Mouse (Mus musculus) adrenal gland, postnatal 36 days (tissue): Measurements from ENCODE around the gene Ipo13. TPM values are rescaled to one million over a fixed set of nuclear protein-coding genes. Genes with fewer than 3 reads are reported as not detected.

Experiments
- DNase-seq, 2 experiments: peaks; one replicate each; pipeline ENCODE4 v3.0.0; 2021; ENCODE audit warnings: mixed read lengths in 1 of 2
- total RNA-seq, 2 experiments: library from RNA; stranded (reverse); gene quantifications; 2 replicates each; pipeline ENCODE4 v1.2.3; 2021

Ipo13 gene
- total RNA-seq, 2 experiments from 2014 or later = 41.1 to 45.9 TPM

DNA sequence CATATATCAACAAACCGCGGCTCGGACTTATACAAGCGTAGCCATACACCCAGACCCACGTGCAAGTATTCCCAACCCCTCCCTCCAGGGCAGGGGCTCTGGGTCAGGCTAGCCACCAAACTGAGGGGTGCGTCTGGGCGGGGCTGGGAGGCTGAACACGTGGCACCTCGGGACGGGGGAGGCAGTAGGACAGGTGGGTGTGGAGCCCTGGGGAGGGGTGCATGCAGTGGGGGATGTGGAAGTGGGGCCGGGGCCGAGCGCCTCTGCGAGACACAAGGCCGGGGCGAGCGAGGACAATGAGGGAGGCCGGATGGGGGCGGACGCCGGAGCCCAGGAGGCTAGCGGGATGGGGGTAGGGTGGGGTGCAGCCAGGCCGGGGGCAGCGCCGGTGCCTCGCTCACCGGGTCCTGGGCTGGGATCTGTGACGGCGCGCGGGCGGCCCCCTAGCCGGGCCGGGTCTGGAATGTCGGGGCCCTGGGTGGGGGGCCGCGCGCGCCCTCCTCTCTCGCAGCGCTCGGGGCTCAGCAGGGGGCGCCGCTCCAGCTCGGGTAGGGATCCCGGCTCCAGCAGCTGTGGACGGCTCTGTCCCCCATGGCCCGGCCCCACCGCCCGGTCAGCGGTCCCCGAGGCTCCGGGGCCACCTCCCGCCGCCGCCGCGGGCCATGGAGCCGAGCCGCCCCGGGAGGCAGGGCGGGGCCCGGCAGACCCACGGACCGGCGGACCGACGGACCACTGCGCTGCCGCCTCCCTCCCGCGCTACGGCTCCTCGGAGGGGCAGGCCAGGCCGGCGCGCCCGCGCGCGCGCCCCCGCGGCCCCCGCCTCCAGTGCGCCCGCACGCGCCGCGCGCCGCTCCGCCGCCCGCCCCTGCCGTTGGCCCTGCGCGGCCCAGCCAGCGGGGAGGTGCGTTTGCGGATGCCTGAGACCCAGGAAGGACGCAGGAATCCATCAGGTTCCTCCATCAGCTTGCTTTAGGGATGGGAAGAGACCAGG is 31.8 kb downstream of the Ipo13 start, which contains the start of gene B4galt2:
Gene B4galt2 (minus strand): TSS at position 787 of the 991 bp plus-strand sequence.
- DNase-seq = peak; percentile 73 to 81

- no peak for DNase-seq
These were observed 36.1 kb downstream of the Ipo13 start for GRCm38 (mm10) chr4:117878703-117879102.

DNA sequence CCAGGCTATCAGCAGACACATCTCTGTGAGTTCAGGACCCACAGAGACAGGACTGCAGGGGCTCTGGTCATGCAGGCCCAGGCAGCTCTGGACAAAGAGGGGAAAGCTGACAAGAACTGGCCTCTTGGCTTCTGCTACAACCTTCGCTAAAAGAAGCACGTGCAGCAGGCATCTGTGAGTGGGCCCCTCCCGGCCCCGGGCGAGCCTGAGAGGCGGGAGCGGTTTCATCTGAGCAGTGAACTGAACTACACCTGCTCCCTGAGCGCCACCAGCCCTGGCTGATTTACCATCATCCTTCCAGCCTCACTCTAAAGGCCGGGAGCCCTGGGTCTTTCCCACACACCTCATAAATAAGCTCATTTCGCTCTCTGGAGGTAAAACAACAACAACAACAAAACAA is 36.5 kb downstream of the Ipo13 start:
- DNase-seq = no peak

GRCm38 (mm10) chr4:117873615-117874014 is 41.2 kb downstream of the Ipo13 start:
- DNase-seq = peak in 1 of 2 experiments; percentile 61

DNA sequence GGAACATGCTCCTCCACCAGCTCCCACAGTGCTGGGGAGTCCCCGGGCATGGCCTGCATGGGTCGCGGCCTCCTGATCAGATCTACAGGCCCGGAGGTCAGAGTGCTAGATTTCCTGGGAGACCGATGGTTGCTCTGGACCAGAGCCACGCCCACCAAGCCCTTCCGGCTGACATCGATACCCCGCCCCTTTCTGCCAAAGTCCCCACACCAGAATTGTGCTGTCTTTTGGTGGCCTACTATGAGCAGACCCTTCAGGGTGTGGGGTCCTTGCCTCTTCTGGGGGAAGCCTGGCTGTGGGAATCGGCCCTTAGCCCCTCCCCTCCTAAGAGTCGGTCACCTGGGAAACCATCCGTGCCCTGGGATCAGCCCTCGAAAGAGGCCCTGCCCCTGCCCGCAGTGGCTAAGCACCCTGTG is 42.3 kb downstream of the Ipo13 start, which contains the start of gene Ccdc24:
Gene Ccdc24 (minus strand): TSS at position 87 of the 416 bp plus-strand sequence.
- DNase-seq = peak in 1 of 2 experiments; percentile 25

DNA sequence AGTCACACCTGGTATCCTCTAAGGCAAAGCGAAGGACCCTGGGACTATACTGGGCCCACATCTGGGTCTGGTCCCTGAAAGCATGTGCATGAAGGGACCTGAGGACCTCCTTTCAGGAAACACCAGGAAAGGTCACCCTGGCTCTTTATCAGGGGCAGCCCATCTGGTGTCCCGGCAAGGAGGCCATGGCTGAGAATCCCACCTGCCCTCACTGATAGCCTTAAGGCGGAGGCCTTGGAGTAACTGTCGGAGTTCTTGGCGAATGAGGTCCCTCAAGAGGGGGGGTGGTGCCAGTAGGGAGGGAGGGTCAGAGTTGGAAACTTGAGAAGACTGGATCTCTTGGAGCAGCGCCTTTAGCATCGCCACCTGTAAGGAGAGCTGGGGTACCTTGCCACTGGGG is 43.0 kb downstream of the Ipo13 start:
- DNase-seq = no peak

DNA sequence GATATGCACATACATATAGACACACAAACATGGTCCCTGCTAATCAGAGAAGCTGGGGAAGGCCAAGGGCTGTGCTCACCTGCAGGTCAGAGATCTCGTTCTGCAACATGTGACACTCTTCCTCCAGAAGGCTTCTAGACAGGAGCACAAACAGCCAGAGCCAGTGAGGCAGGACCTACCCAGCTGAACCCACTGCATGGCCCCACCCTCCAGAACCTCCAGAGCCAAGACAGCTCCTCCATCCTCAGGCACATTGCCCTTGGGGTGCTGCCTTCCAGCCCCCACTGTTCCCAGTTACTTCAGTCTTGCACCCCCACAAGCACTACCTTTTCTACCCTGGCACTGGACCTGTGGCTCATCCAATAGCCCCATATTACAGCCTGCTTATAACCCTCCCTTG is 44.4 kb downstream of the Ipo13 start:
- DNase-seq = no peak

DNA sequence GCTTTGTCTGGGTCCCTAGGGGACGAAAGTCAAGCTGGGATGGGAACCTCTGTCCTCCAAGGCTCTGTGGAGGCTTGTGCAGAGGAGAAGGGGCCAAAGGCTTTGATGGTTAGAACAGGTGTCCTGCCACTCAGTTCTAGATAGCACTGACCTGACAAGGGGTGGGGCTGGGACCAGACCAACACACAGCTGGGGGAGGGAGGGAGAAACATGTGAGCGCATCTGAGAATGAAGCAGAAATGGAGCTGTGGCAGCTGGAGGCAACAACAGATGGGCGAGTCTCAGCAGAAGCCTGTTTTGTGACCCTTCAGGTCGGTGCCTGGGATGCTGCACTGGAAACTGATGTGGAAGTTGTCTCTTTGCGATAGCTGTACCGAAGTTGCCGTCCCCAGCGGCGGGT is 45.5 kb downstream of the Ipo13 start:
- DNase-seq = no peak

GRCm38 (mm10) chr4:117867823-117868222 is 47.0 kb downstream of the Ipo13 start:
- DNase-seq = peak; percentile 70 to 77

GRCm38 (mm10) chr4:117867000-117867399 is 47.8 kb downstream of the Ipo13 start:
- no peak for DNase-seq

GRCm38 (mm10) chr4:117866083-117866482 is 48.7 kb downstream of the Ipo13 start:
- DNase-seq = peak; percentile 92 to 93

GRCm38 (mm10) chr4:117862823-117863222 is 52.0 kb downstream of the Ipo13 start:
- peak; percentile 56 to 74 for DNase-seq

- DNase-seq = no peak
These were observed 54.2 kb downstream of the Ipo13 start for GRCm38 (mm10) chr4:117860570-117860969.

DNA sequence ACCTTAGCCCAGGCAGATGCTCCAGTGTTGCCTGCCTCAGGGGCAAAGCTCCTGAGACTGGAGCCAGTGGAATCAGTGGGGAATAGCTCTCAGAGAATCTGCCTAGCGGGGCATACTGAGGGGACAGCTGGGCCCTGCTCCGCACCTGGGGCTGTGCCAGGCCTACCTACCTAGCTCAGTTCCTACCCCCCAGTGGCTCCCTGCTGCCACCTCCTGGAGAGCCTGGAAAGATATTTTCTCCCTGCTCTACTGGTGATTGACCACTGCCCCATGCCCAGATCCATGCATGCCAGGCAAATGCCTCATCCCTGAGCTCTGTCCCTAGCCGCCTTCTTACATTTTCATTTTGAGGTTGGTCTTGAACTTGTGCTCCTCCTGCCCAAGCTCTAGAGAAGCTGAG is 56.0 kb downstream of the Ipo13 start:
- DNase-seq = peak; percentile 71 to 90

- peak in 1 of 2 experiments; percentile 36 for DNase-seq
These were observed 59.7 kb downstream of the Ipo13 start for GRCm38 (mm10) chr4:117855146-117855545.

- DNase-seq = no peak
These were observed 62.5 kb downstream of the Ipo13 start for GRCm38 (mm10) chr4:117852152-117852868.

DNA sequence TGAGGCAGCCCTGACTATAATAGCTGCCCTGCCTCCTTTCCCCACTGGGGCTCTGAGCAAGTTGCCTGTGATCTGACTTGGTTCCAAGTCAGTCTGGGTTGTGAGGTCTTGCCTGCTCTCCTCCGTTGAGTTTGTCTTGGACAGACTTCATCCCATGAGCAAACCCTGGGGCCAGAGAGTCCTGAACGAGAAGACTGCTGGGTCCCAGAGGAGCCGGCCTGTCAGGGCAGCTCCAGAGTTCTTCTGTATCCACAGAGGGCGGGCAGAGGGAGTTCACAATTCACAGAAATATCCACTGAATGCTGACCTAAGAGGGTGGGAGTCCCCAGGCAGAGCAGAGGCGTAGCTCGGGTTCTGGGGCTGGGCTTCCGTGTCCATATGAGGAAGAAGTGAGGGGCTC is 63.9 kb downstream of the Ipo13 start:
- peak in 1 of 2 experiments; percentile 35 for DNase-seq

GRCm38 (mm10) chr4:117850176-117850575 is 64.6 kb downstream of the Ipo13 start:
- no peak for DNase-seq

GRCm38 (mm10) chr4:117849506-117849905 is 65.3 kb downstream of the Ipo13 start:
- DNase-seq = no peak

DNA sequence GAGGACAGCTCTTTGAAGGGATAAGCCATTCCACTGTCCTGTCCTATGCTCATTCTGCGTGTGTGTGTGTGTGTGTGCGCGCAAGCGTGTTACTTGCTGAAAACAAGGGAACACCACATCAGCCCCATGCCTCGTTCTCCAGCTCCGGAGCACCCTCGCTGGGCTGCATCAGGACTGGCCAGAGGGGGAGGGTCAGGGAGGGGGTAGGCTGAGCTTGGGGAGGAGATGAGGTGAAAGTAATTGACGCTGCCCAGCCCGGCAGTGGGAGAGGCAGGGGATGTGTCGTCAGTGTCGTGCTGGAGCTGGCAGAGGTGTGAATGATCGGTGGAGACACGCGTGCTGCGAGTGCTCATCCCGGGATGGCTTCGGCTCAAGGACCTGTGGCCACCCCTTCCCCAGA is 65.7 kb downstream of the Ipo13 start:
- no peak for DNase-seq

GRCm38 (mm10) chr4:117847011-117847410 is 67.8 kb downstream of the Ipo13 start:
- DNase-seq = no peak

DNA sequence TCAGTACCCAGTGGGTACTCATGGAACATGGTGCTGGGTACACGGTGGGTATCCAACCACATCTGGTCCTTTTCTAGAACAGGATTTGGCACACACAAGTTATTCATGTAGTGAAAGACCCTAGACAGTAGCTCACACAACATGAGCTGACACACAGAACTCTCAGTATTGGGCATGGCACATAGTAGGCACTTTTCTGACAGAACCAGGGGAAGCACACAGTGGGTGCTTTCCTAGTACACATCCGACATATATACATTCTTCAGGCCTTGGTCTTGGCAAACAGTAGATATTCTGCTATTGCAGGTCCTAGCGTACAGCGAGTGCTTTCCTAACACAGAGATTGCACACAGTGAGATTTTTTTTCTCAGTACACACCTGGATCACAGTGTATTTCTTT is 68.5 kb downstream of the Ipo13 start:
- DNase-seq = no peak

DNA sequence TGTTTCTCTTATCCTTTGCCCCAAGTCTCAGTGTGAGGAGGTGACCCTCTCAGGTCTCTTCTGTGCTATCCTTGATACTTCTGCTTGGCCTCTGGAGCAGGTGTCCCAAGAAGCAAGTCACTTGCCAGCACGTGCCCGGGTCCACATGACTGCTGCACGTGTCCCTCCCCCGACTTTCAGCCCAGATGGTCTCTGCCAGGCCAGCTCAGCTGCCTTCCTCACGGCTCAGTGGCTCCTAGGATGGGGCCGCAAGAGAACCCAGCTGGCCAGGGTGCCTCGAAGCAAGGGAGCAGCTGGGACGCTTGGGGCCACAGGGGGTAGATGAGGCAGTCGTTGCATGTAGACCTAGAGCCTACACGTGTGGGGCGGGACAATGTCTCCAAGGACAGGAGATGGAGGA is 69.5 kb downstream of the Ipo13 start:
- no peak for DNase-seq
